Mouse (Mus musculus): Measurements from ENCODE around the gene Sept9. TPM values are rescaled to one million over a fixed set of nuclear protein-coding genes. Genes with fewer than 3 reads are reported as not detected.

Sept9 gene
- total and polyA plus RNA-seq, 3 experiments, result 115 to 469 (median 292) TPM

DNA sequence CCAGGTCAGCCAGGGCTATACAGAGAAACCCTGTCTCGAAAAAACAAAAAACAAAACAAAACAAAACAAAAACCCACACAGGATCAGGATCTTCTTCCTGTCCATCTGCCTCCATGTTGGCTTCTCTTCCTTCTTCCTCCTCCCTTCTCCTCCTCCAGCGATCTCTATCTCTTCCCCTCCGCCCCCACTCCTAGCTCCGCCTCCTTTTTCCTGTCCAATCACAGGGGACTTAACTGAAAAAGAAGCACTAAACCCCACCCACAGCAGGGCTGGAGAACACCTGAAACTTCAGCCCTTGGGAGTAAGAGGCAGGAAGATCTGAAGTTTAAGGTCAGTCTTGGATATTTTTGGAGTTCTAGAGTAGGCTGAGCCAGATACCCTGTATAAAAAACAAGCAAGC lies 212.2 kb downstream of the Sept9 start:
- Histone ChIP-seq H3K4me3 (ENCODE audit: low read depth, low read length) (no peak overlapping the region), H3K36me3 (replicated peaks) (no peaks in the 10 kb centered on the region), H3K4me1 (ENCODE audit: insufficient read depth, low read depth, low read length) (peaks cover 10% of the 10 kb centered on the region), H3K9me3 (replicated peaks) (no peaks in the 10 kb centered on the region), H3K27me3 (ENCODE audit: insufficient read depth, low read length) (peaks cover 63% of the 10 kb centered on the region)
- DNase-seq (ENCODE audit: low spot score) (no peak), ATAC-seq (ENCODE audit: extremely low read depth, insufficient number of reproducible peaks, low FRiP score, poor library complexity, severe bottlenecking) (no peak)
- TF ChIP-seq POLR2AphosphoS5 (IDR thresholded peaks at IDR 0.05; ENCODE audit: insufficient replicate concordance, low read depth, low read length), result no peak
- TF ChIP-seq GATA2 (IDR thresholded peaks at IDR 0.05; ENCODE audit: borderline replicate concordance, low read depth, low read length), result no peak
- no peak for TF ChIP-seq CTCF (IDR thresholded peaks at IDR 0.05; ENCODE audit: low read depth, low read length)
- TF ChIP-seq GATA1 (IDR thresholded peaks at IDR 0.05; ENCODE audit: borderline replicate concordance, low read length), result no peak

Other genes with a start within 250 kb of the Sept9 start
- 72.9 and 82.8 TPM in 2 replicates for gene Sec14l1, start 84.5 kb upstream of the Sept9 start, total RNA-seq (2014; fragmentation: Nextera tagmentation)
- 76.1 and 77.8 TPM in 2 replicates for gene Sec14l1, start 84.5 kb upstream of the Sept9 start, total RNA-seq (2017)
- 88.9 and 95.5 TPM in 2 replicates for gene Sec14l1, start 84.5 kb upstream of the Sept9 start, polyA plus RNA-seq (2012)

Data from G1E (cell line).